Comparison of ENCODE assay signal across 18 mouse cellular contexts in genomic region chr7:104404460-104404950, GRCm38 (mm10). TPM values are rescaled to one million over a fixed set of nuclear protein-coding genes. Genes with fewer than 3 reads are reported as not detected.
"Had no signal": no experiment of that assay in that cellular context is flagged by ENCODE, and none has a peak within 500 bp of the region (broad histone marks: within the 10 kb centered on the region; RNA-seq: fewer than 3 reads in every experiment).

No protein-coding gene starts in this region.

- DNase-seq: kidney, adult 8-10 months; kidney, postnatal 10 days; kidney, postnatal 36 days; layer of hippocampus, postnatal 36 days; liver, postnatal 0 days; lung, embryonic 14.5 days; midbrain, embryonic 14.5 days; retina, postnatal 1 day; right cerebral cortex, postnatal 25 days; spleen, adult 18-20 months; thymus, adult 18-20 months; thymus, postnatal 36 days had no signal

RNA-seq across cellular contexts. Expression of gene Trim30c, which starts 3.9 kb away (rescaled TPM):
- total RNA-seq: left cerebral cortex, postnatal 10 days; left cerebral cortex, postnatal 36 days; megakaryocyte-erythroid progenitor cell, adult 5-6 weeks had no signal

RNA-seq across cellular contexts. Expression of gene Trim30b, which starts 34.8 kb away (rescaled TPM):
- total RNA-seq: layer of hippocampus, postnatal 10 days; layer of hippocampus, postnatal 36 days; left cerebral cortex, adult 2 months; left cerebral cortex, postnatal 10 days; left cerebral cortex, postnatal 36 days; midbrain, postnatal 0 days had no signal
